Mouse (Mus musculus) adrenal gland (tissue): ENCODE results near the gene Lmo7.

Source experiments
- intact Hi-C: fragments of 180-260 bp; cut with DNase I; formaldehyde crosslinking; loops from one replicate; pipeline ENCODE4 v1.15.1; 2025

Gene Lmo7

DNA sequence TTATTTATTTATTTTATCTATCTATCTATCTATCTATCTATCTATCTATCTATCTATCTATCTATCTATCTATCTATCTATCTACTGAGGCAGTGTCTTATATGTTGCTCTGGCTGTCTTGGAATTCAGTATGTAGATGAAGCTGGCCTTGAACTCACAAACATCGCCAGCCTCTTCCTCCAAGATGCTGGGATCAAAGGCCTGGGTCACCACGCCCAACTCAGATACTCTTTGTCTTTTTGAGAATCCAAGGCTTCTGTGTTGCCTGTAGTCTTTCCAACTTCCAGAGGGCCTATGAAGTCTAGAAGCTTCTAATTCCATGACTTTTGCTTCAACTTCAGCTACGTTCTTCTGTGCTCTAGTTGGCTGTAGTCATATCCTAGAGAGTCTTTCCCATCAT, 48.7 kb downstream of the Lmo7 start:
- intact Hi-C loops = no loop called here

DNA sequence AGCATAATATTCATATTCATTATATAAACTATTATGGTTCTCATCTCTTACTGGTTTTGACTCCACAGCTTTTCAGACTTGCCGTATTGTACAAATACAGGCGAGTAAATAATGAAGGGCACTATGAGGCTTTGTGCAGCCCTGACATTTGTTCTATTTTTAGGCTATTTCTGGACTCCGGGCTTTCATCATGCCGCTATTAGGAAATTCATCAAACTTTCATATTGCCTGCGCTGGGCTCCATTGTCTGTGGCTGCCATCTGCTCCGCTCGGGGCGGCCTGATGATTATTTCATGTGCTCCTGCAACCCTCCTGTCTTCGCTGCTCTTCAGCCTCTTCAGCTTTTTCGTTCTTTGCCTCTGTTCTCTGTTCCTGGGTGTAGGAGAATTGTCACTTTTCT, 50.3 kb downstream of the Lmo7 start:
- intact Hi-C loops = loop anchor here (5.0 kb wide), 2 partner anchors 162 to 732 kb away; no protein-coding TSS in a partner anchor

DNA sequence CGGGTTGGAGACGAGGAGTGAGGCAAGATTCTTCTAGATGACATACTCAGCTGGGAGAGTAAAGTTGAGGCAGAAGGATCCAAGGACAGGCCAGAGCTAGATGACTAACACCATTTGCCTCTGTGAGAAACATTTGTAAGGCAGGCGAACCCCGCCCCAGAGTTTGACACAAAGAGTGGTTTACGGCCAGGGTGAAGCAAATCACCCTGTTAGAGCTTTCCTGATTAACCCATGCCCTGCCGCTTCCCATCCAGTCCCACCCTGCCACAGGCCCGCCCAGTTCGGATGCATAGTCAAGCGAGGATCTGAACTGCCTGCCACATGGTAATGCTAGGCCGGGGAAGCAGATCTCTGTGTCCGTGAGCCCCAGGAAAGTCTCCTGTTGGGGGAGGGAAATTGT, 51.5 kb downstream of the Lmo7 start:
- intact Hi-C loops = loop anchor here (5.0 kb wide), 2 partner anchors 161 to 731 kb away; no protein-coding TSS in a partner anchor

DNA sequence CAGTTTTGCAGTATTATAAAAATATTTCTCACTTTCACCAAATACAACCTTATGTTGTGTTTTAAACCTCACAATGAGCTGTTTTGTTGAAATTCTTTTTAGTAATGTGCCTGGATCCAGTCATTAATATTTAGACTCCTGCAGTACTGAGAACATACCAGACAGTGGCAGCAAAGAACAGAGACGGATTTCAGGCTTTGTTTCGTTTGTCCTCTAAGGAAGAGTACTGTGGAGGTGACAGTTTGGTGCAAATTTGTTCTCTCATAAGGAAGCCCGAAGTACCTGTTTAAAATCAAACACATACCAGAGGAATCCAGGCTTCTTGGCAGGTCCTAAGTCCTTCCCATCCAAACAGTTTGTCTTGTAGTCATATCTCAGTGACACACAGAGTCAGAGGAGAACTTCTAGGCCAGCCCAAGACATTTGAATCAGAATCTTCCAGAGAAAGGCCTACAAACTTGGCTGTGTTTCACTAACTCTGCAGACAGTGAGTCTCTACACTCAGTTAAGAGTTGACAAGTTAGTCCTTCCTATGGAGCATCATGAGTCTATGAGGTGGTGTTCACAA, 52.3 kb downstream of the Lmo7 start:
- intact Hi-C loops = loop anchor here (5.0 kb wide), 2 partner anchors 160 to 730 kb away; no protein-coding TSS in a partner anchor

DNA sequence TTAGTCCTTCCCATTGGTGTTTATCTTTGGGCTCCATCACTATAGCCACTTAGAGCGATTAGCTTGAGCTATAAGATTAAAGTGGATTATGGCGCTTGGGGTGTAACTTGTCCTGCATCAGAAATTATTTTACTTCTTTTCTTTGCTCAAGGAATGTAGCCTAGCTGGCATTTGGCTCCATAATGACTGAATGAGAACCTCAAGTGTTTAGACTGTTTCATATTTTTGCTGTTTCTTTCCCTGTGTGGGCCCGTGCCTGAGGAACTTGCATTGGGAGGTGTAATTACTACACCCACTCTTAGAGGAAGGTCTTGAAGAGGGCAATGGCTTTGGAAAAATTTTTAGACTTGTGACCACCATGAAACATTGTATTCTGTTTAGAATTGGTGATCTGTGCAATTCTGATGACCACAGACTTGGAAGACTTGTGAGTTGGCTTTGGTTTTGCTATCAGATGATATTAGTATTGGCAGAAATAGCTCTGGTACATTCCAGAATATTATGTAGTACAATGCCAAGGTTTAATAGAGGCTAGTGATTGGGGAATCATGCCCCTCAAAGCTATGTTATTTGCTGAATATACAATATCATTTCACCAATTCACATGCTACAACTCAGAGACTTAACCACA, 54.7 kb downstream of the Lmo7 start:
- intact Hi-C loops = loop anchor here (5.0 kb wide), 2 partner anchors 158 to 728 kb away; no protein-coding TSS in a partner anchor

DNA sequence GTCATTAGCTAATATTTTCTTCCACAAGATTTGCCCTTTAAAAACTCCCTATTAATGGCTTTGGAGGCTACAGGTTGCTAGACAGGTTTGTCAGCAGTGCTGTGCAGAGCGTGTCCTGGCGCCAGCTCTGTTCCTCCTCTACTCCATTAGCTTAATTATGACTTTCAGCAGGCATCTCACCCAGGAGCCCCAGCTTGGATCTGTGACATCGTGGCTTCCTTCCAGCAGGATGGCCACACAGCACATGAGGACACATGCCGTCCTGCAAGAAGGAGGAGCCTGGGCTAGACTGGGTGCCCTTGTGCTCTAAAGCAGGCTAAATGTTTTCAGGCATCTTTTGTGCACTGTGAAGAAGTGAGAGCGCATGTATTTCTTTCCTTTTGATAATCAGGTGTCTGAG, 58.1 kb downstream of the Lmo7 start:
- intact Hi-C loops = no loop called here

DNA sequence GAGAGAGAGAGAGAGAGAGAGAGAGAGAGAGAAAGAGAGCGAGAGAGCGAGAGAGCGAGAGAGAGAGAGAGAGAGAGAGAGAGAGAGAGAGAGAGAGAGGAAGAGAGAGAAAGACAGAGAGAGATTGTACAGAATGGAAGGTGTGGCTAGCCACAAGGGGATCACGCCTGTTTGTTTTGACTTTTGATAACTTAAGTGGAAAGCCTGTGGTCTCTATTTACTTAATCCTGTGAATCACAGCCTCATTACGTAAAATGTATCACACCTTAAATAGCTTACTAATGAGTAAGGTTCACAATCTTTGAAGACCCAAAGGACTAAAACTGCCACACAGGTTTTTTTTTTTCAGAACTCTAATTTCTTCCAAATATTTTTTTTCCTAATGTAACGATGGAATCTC, 58.7 kb downstream of the Lmo7 start:
- intact Hi-C loops = no loop called here

DNA sequence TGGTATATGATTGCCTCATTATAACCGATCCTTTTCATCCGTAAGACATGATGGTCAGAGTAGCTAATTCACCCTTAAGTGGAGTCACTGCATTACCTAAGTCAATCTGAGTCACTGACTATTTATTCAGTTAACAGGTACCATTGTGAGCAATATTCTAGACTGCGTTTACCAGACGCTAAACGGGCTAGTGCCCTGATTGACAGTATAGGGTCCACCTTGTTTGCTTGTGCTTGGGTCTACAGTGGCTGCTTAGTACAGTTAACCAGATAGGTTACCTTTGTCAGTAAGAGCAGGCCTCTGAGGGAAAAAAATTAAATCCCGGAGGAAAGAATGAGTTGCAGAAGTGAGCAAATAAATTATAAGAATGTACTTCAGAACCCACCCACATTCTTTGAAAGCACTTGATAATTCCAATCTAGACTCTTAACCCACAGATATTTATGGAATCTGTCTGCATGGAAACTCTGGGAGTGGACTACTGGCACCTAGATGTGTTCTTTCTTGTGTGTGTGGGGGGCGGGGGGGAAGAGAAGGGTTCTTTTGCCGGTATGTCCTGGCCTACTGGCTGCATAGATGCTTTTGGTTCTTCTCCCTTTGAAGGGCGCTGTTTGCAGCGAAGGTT, 64.9 kb downstream of the Lmo7 start:
- intact Hi-C loops = no loop called here

DNA sequence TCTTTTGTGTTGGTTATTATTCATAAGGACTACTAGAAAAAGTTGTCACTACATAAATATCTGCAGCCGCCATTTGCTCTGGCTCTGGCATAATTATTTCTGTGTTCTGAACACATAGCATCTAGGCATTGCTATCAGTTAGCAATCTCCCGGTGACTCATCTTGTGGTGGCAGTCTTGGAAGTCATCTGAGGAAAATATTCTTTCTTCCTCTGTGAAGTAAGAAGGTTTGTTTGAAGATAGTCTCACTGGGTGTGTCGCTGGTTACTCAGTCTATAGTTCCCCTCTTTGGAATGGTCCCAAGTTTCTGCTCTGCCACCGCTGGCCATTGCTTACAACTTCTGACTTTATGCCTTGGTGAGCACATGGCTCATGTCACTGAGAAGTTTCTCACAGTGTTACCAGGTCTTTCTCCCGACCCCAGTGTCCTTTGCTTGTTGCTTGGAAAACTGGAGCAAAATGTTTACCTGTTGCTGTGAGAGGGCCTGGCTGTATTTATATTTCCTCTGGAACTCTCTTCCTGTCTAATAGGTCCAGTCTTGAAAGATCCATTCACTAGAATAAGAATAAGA, 68.3 kb downstream of the Lmo7 start:
- intact Hi-C loops = no loop called here

DNA sequence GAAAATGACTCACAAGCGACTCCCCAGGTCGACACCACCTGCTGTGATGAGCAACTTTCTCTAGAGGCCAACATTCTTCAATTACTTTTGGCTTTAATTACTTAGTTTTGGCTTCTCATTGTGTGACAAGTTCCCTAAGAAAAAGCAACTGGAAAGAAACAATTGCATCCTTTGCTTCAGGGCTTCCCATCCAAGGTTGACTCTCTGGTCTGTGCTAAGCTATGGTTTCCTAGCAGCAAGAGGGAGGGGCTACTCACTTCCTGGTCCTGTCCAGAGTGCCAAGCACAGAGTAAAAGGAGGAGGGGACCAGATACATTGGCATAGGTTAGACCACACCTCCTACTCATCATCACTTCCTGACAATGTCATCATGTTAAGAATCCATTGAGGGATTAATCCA, 69.0 kb downstream of the Lmo7 start:
- intact Hi-C loops = no loop called here

DNA sequence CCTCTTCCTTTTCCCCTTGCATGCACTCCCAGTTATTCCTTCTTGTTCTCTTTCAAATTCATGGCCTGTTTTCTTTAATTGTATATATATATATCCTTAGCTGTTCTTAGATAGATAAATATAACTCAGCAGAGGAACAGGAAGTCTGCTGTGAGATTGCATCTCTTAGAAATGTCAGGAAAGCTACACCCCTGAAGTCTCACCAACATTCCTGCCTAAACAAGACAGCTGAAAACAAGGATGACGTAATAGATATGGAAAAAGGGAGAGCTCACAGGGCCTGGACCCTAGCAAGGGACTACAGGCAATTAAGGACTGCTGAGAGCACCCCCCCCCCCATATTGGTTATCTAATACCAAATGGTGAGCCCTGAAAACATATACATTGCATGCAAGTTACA, 71.9 kb downstream of the Lmo7 start:
- intact Hi-C loops = no loop called here

DNA sequence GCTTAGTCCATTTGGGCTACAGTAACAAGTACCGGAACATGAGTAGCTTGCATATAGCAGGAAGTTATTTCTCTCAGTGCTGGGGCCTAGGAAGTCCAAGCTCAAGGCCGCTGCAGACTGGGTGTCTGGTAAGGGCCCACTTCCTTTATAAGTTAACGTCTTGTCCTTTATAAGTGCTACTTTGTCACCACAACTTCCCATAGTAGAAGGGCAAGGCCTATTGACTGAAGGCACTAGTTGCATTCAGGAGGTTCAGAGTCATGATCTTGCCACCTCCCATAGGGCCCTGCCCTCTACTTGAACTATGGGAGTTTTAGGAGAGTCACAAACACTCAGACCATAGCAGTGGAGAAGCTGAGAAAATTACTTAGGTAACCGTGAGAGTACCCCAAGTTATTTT, 74.4 kb downstream of the Lmo7 start:
- intact Hi-C loops = no loop called here

DNA sequence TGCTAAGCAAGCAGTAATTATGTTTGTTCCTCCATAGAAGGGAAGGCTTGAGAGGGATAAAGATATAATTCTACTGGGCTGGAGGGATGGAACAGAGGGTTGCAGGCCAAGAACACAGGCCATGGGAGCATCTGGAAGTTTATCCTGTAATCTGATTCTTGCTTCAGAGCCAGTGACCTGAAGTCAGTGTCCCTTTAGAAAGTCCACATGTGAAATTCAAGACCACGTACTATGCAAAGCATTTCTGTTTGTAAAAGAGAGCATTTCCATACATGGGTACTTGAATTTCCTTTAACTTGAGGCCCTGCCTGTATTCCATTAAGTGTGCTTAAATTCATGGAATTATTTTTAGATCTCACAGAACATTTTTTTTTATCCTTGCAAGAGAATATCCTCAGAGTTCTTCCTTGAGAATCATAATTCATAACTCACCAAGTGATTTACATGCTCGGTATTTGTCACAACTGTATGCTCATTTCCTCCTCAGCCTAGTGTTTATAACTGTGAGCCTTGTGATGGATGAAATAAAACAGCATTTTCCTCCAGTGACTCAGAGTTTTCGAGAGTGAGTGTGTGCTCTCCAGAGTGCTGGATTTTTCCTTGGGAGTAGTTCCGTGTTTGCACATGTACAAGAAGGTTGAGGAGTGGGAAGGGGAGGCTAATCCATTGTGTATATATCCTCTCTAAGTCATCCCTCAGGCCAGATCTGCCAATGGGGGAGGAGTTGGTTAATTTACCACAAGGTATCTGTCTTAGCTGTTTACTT, 75.0 kb downstream of the Lmo7 start:
- intact Hi-C loops = no loop called here

DNA sequence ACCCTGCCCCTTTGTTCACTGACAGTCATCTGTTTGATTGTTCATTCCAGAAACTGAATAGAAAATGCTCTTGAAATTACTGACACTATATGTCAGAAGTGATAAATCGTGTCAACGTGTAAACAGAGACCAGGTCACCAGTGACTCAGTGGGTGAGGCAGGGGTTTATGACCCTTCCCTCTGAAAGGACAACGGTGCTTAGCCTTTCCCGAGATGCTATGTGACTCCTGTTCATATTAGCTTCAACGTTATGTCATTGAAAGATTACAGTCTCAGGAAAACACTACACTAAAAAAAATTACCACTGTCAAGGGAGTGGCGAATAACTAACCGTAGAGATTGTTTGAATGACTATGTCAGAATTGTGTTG, 75.6 kb downstream of the Lmo7 start:
- intact Hi-C loops = no loop called here

DNA sequence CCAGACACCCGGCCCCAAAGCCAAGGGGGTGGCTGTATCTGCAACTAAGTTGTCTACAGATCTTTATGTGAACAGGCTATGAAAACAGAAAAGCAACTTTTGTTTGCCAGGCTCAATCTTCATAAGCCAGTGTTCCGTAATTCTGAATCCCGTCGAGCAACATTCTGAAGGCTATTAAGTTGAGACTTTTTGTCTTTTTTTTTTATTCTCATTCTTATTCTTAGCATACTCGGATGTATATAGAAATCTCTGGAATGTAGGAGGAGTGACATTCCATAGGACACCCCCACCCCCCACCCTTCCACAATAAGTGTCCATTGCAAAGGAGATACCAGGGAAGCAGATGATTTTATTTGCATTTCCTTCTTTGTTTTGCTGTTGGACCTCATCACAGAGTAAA, 76.3 kb downstream of the Lmo7 start:
- intact Hi-C loops = no loop called here

DNA sequence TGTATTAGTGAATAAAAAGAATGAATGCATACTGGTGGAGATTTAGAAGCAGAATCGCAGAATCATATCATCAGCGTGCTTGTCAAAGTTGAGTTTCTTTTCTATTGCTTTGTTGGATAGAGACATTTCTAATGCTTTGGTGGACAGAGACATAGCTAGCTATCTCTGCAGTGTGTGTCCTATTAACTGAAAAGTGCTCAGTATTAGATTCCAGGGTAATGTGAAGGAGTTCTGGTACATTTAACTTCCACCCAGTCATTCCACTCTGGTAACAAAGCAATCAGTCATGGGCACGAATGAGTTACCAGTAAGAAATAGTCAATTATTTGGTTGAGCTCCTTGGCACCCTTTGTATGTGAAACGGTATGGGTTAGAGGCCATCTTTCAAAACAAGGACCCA, 76.8 kb downstream of the Lmo7 start:
- intact Hi-C loops = no loop called here

DNA sequence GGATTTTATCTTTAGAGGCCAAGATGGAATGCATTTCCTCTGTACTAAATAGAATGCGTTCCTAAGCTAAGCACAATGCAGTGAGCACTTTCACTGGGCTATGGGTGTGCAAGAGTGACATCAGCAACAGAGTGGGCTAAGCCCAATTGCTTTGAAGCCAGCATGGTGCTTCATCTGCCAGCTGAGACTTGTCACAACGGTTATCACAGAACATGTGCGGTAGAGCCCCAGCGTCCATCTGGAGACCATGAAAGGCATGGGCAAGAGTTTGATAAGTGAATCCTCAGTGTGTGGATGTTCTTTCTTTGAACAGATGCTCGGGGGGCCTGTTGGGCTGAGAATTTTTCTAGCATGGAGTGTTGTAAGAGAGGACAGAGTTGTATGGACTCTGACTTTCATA, 86.7 kb downstream of the Lmo7 start:
- intact Hi-C loops = no loop called here

DNA sequence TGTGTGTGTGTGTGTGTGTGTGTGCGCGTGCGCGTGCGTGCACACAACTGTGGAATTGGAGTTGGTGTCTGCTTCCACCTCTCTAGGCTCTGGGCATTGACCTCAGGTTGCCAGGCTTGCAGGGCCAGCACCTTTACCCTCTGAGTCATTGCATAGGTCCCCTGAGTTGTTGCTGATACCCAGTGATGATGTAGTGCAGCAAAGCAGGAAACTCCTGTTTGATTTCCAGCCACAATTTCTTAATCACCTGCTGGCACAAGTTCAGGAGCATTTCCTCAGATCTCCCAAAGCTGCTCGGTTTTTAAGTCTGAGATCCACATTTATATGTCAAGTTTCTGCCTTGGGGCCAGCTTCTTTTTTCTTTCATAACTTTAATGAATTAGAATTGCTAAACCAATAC, 92.6 kb downstream of the Lmo7 start:
- intact Hi-C loops = no loop called here

DNA sequence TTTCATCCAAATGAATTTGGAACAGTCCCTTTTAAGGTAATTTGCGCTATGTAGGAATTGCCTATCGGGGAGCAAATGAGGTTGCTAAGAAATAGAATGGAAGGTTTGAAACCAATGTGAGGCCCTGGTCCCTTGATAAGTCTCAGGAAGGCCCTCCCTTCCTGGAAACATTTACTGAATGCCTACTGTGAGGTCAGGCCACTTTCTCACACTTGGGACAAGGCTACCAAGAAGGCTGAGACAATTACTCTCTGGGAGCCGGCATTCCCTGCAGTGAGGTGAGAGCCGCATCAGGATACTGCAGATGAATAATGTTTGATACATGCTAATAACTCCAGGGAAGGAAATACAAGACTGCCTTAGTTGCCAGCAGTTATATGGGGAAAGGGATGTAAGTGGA, 93.1 kb downstream of the Lmo7 start:
- intact Hi-C loops = no loop called here

DNA sequence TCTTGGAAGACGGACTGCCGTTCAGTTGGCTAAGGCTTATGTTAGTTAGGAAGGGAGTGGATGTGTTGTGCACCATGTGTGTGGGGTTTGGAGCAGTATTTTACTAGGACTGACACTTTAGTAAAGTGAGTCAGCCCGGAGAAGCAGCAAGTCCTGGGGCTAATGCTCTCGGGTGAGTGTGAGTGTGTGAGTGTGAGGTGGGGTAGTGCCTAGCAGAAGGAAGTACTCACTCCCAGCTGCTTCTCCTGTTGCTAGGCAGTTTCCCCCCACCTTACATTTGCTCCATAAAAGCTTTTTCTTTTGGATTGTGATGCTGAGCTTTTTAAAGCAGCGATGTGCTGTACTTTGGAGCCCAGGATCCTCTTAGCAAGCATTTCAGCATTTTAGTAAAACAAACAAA, 99.9 kb downstream of the Lmo7 start:
- intact Hi-C loops = no loop called here

DNA sequence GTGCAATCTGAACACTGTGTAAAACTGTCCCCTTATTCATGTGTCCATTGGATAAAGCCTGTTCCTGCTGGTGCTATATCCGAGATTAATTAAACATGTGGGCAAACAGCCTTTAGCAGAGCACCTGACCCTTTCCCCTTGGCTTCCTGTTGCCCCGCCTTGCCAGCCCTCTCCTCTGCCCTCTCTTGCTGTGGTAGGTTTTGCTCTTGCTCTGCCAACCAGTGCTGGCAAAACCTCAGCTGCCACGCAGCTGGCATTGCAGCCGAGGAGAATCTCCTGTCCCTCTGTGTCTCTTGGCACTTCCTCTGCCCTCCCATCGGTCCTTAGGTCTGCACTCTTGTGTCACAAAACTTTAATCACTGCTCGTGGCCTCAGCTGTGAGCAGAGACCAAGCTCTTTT, 100.4 kb downstream of the Lmo7 start:
- intact Hi-C loops = no loop called here

DNA sequence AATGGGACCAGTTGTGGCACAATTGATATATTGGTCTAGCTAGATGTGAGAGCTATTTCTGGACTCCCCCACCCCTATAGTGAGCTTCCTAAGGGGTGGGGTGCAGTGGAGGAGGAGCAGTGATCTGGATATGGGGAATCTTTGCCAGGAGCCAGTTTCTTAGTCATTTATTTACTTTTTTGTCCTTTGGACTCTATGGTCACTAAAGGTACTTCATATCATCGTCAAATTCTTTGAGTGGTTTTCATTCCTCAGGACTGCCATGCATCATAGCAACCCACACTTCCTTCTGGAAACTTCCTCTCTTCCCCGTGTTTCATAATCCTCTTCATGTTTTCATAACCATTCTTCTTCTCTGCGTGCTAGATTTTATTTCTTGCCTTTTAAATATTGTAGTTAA, 104.4 kb downstream of the Lmo7 start:
- intact Hi-C loops = no loop called here
